Mouse (Mus musculus) hindbrain, embryonic 14.5 days (tissue): Measurements from ENCODE around the gene Dnajc14. TPM values are rescaled to one million over a fixed set of nuclear protein-coding genes. Genes with fewer than 3 reads are reported as not detected.

Experiments
- ATAC-seq: fragments of 200-750 bp; cut with Nextera tagmentation; 2 replicates; pipeline ENCODE4 v1.8.0; 2017; ENCODE audit warnings: moderate number of reproducible peaks, mild to moderate bottlenecking, moderate TSS enrichment, moderate library complexity; ENCODE audit not compliant: low FRiP score
- DNase-seq: peaks from one replicate; pipeline ENCODE4 v3.0.0-alpha.2; 2015; ENCODE audit warnings: low spot score
- H3K27ac ChIP-seq: fragments of 300-500 bp; sonication (generic); 2 replicates; pipeline ENCODE4 v1.5.1; 2014; ENCODE audit warnings: mild to moderate bottlenecking, moderate library complexity
- H3K27me3 ChIP-seq: fragments of 300-500 bp; sonication (generic); 2 replicates; pipeline ENCODE4 v1.6.1; 2014; ENCODE audit warnings: mild to moderate bottlenecking, low read length, mixed read lengths; ENCODE audit not compliant: control insufficient read depth, insufficient read depth
- H3K36me3 ChIP-seq: fragments of 300-500 bp; sonication (generic); replicated peaks from 2 replicates; pipeline ENCODE4 v1.6.1; 2014; ENCODE audit not compliant: control insufficient read depth, insufficient read depth
- H3K4me1 ChIP-seq: fragments of 300-500 bp; sonication (generic); replicated peaks from 2 replicates; pipeline ENCODE4 v1.6.1; 2014; ENCODE audit warnings: antibody characterized with exemption, low read length, mixed read lengths; ENCODE audit not compliant: control insufficient read depth, insufficient read depth
- H3K4me2 ChIP-seq: fragments of 300-500 bp; sonication (generic); replicated peaks from 2 replicates; pipeline ENCODE4 v1.6.1; 2014; ENCODE audit warnings: mild to moderate bottlenecking, moderate library complexity
- H3K4me3 ChIP-seq: fragments of 300-500 bp; sonication (generic); replicated peaks from 2 replicates; pipeline ENCODE4 v1.5.1; 2014; ENCODE audit warnings: mild to moderate bottlenecking, low read length
- H3K9ac ChIP-seq: fragments of 300-500 bp; sonication (generic); 2 replicates; pipeline ENCODE4 v1.6.1; 2014
- H3K9me3 ChIP-seq: fragments of 300-500 bp; sonication (generic); 2 replicates; pipeline ENCODE4 v1.6.1; 2016; ENCODE audit warnings: low read length; ENCODE audit not compliant: control insufficient read depth
- WGBS: fragments of 180-500 bp; shearing (Covaris S2); extraction: QIAGEN DNeasy Blood & Tissue Kit; methylation state at CpG from one replicate; pipeline ENCODE4 v1.1.7; 2014; 5-methylcytosine and 5-hydroxymethylcytosine counted together
- polyA plus RNA-seq: library from polyadenylated mRNA; unstranded; fragments of >200 nt; fragmentation: Nextera tagmentation; extraction: Ambion mirVana; gene quantifications from 2 replicates; pipeline ENCODE4 v1.2.1, GENCODE M21; 2014

Dnajc14 gene
- polyA plus RNA-seq, 1 experiment from 2014 or later = 34.6 TPM

- no peak overlapping the region for H3K4me2 ChIP-seq
- DNase-seq (no peak), ATAC-seq (no peak)
- H3K9me3 ChIP-seq = no peaks in the 10 kb centered on the region
- H3K9ac ChIP-seq = no peak overlapping the region
- H3K4me3 ChIP-seq = no peak overlapping the region
- H3K4me1 ChIP-seq = no peaks in the 10 kb centered on the region
- H3K36me3 ChIP-seq = no peaks in the 10 kb centered on the region; the same call in 1 of the 2 replicates
- no peak overlapping the region for H3K27ac ChIP-seq
- no peaks in the 10 kb centered on the region for H3K27me3 ChIP-seq
- 94% methylated on average over 5 of the region's 5 CpGs for WGBS
Observed at GRCm38 (mm10) chr10:128794391-128794790, 9.5 kb upstream of the Dnajc14 start.

GRCm38 (mm10) chr10:128795581-128795980, 8.3 kb upstream of the Dnajc14 start:
- Histone ChIP-seq H3K36me3 (peaks cover 7% of the 10 kb centered on the region; the same call in 1 of the 2 replicates), H3K9me3 (no peaks in the 10 kb centered on the region), H3K9ac (no peak overlapping the region), H3K4me3 (no peak overlapping the region), H3K27ac (no peak overlapping the region), H3K4me2 (no peak overlapping the region), H3K4me1 (no peaks in the 10 kb centered on the region), H3K27me3 (no peaks in the 10 kb centered on the region)
- DNase-seq = no peak
- 97% methylated on average over 3 of the region's 3 CpGs for WGBS
- ATAC-seq = no peak

GRCm38 (mm10) chr10:128798676-128799075, 5.2 kb upstream of the Dnajc14 start:
- Histone ChIP-seq H3K4me2 (no peak overlapping the region), H3K27me3 (no peaks in the 10 kb centered on the region), H3K4me3 (no peak overlapping the region), H3K27ac (no peak overlapping the region), H3K9ac (no peak overlapping the region), H3K9me3 (no peaks in the 10 kb centered on the region), H3K36me3 (peaks cover 15% of the 10 kb centered on the region; the same call in 1 of the 2 replicates), H3K4me1 (peaks cover 12% of the 10 kb centered on the region)
- ATAC-seq = no peak
- WGBS = 93% methylated on average over 8 of the region's 8 CpGs
- no peak for DNase-seq

GRCm38 (mm10) chr10:128801981-128802495, 1.8 kb upstream of the Dnajc14 start:
- Histone ChIP-seq H3K4me1 (peaks cover 25% of the 10 kb centered on the region), H3K4me3 (no peak overlapping the region), H3K27me3 (no peaks in the 10 kb centered on the region), H3K27ac (no peak overlapping the region), H3K9ac (no peak overlapping the region), H3K4me2 (no peak overlapping the region), H3K9me3 (no peaks in the 10 kb centered on the region), H3K36me3 (peaks cover 18% of the 10 kb centered on the region; the same call in 1 of the 2 replicates)
- ATAC-seq (no peak), DNase-seq (no peak)
- WGBS = 92% methylated on average over 16 of the region's 16 CpGs

- DNase-seq (no peak), ATAC-seq (no peak)
- peak overlapping the region; percentile 49 for H3K4me3 ChIP-seq
- 66% methylated on average over 4 of the region's 4 CpGs for WGBS
- H3K9ac ChIP-seq = peak overlapping the region; percentile 75
- no peaks in the 10 kb centered on the region for H3K9me3 ChIP-seq
- peaks cover 28% of the 10 kb centered on the region for H3K36me3 ChIP-seq
- peak overlapping the region; percentile 74 for H3K4me2 ChIP-seq
- no peak overlapping the region for H3K27ac ChIP-seq
- H3K4me1 ChIP-seq = peaks cover 34% of the 10 kb centered on the region
- no peaks in the 10 kb centered on the region for H3K27me3 ChIP-seq
Observed at GRCm38 (mm10) chr10:128802956-128803355, 906 bp upstream of the Dnajc14 start.

- H3K4me3 ChIP-seq = peak overlapping the region; percentile 49
- peak overlapping the region; percentile 74 for H3K4me2 ChIP-seq
- WGBS = 18% methylated on average over 6 of the region's 6 CpGs
- H3K9me3 ChIP-seq = no peaks in the 10 kb centered on the region
- no peak for ATAC-seq
- H3K27ac ChIP-seq = peak overlapping the region; percentile 94
- peaks cover 32% of the 10 kb centered on the region for H3K36me3 ChIP-seq
- no peaks in the 10 kb centered on the region for H3K27me3 ChIP-seq
- peaks cover 38% of the 10 kb centered on the region for H3K4me1 ChIP-seq
- H3K9ac ChIP-seq = peak overlapping the region; percentile 75
- DNase-seq = no peak
Observed at GRCm38 (mm10) chr10:128803361-128803760, 501 bp upstream of the Dnajc14 start.

- no peaks in the 10 kb centered on the region for H3K9me3 ChIP-seq
- peaks cover 49% of the 10 kb centered on the region for H3K4me1 ChIP-seq
- peak within 1 kb of the TSS; percentile 49 for H3K4me3 ChIP-seq
- WGBS = under 1% methylated on average over 28 of the region's 28 CpGs
- peaks cover 34% of the 10 kb centered on the region for H3K36me3 ChIP-seq
- DNase-seq = peak; percentile 79
- no peaks in the 10 kb centered on the region for H3K27me3 ChIP-seq
- peak within 1 kb of the TSS; percentile 94 for H3K27ac ChIP-seq
- H3K4me2 ChIP-seq = peak within 1 kb of the TSS; percentile 74
- peak; percentile 72 for ATAC-seq
- peak within 1 kb of the TSS; percentile 75 for H3K9ac ChIP-seq
Observed at GRCm38 (mm10) chr10:128804271-128805091, 619 bp downstream of the Dnajc14 start, which contains the start of gene Tmem198b. Tmem198b (minus strand) TSS chr10:128804370.

- peak; percentile 92 for ATAC-seq
- Histone ChIP-seq H3K4me1 (peaks cover 55% of the 10 kb centered on the region), H3K27ac (peak overlapping the region; percentile 94)
Observed at GRCm38 (mm10) chr10:128805092-128806000, 1.5 kb downstream of the Dnajc14 start.

GRCm38 (mm10) chr10:128806086-128806485, 2.2 kb downstream of the Dnajc14 start:
- ATAC-seq = no peak
- peak overlapping the region; percentile 49 for H3K4me3 ChIP-seq
- no peak overlapping the region for H3K27ac ChIP-seq
- peak overlapping the region; percentile 61 for H3K9ac ChIP-seq
- peak overlapping the region; percentile 74 for H3K4me2 ChIP-seq
- 67% methylated on average over 6 of the region's 6 CpGs for WGBS
- H3K36me3 ChIP-seq = peaks cover 34% of the 10 kb centered on the region
- no peaks in the 10 kb centered on the region for H3K9me3 ChIP-seq
- no peaks in the 10 kb centered on the region for H3K27me3 ChIP-seq
- peaks cover 57% of the 10 kb centered on the region for H3K4me1 ChIP-seq
- no peak for DNase-seq

More at GRCm38 (mm10) chr10:128805092-128806000, 1.5 kb downstream of the Dnajc14 start:
- no peaks in the 10 kb centered on the region for H3K27me3 ChIP-seq
- peak; percentile 97 for DNase-seq
- WGBS = under 1% methylated on average over 67 of the region's 70 CpGs
- peak overlapping the region; percentile 49 for H3K4me3 ChIP-seq
- peaks cover 38% of the 10 kb centered on the region for H3K36me3 ChIP-seq
- peak overlapping the region; percentile 74 for H3K4me2 ChIP-seq
- peak overlapping the region; percentile 75 for H3K9ac ChIP-seq
- no peaks in the 10 kb centered on the region for H3K9me3 ChIP-seq
